Mouse (Mus musculus) heart, adult 2 months (tissue): ENCODE measurements around the gene Hist2h2aa1.
A peak's percentile ranks its signal among the peaks of the same experiment; 100 is the strongest.

Experiments used
- EP300 ChIP-seq: fragments of 200-500 bp; IDR thresholded peaks from 2 replicates; pipeline ENCODE4 v1.6.1; 2011; ENCODE audit warnings: low read depth, low read length, control low read depth; ENCODE audit not compliant: insufficient read depth
- POLR2A ChIP-seq: fragments of 200-500 bp; IDR thresholded peaks from 2 replicates; pipeline ENCODE4 v1.6.1; 2011; ENCODE audit warnings: mild to moderate bottlenecking, low read depth, low read length, control low read depth; ENCODE audit not compliant: insufficient read depth

- peak; percentile 94 for TF ChIP-seq POLR2A
- 0 out of 2 replicates have a peak, but pooled peaks have one; percentile 18 for TF ChIP-seq EP300
Measured at GRCm38 (mm10) chr3:96268051-96268775, 22.9 kb downstream of the Hist2h2aa1 start, which contains the start of gene Hist2h3b.
